Mouse (Mus musculus) spleen, postnatal 0 days (tissue): ENCODE results near the gene Gm21797. TPM values are rescaled to one million over a fixed set of nuclear protein-coding genes. Genes with fewer than 3 reads are reported as not detected.

Experiments used
- polyA plus RNA-seq: library from polyadenylated mRNA; unstranded; fragments of >200 nt; fragmentation: Nextera tagmentation; extraction: Ambion mirVana; gene quantifications from 2 replicates; pipeline ENCODE4 v1.2.1, GENCODE M21; 2015

Gm21797 gene
- not detected in 2 replicates for polyA plus RNA-seq

GRCm38 (mm10) chrY:40775665-40776064 lies at the start of gene Gm21797:
TSS of gene Gm21797 (minus strand) at chrY:40775765.

GRCm38 (mm10) chrY:40804614-40805013 lies 29.0 kb upstream of the Gm21797 start, which contains the start of gene Gm20795:
TSS of gene Gm20795 (plus strand) at chrY:40804914.

Other genes starting within 250 kb of the Gm21797 start
- gene Gm21852, start 123.8 kb downstream of the Gm21797 start, polyA plus RNA-seq: not detected in 2 replicates
- not detected in 2 replicates for gene Gm20795, start 29.1 kb upstream of the Gm21797 start, polyA plus RNA-seq